Mouse (Mus musculus) limb, embryonic 14.5 days (tissue): ENCODE data around the gene Npdc1. TPM values are rescaled to one million over a fixed set of nuclear protein-coding genes. Genes with fewer than 3 reads are reported as not detected.

Experiments
- ATAC-seq: fragments of 200-750 bp; cut with Nextera tagmentation; 2 replicates; pipeline ENCODE4 v1.8.0; 2017; ENCODE audit warnings: low read depth, moderate number of reproducible peaks, moderate TSS enrichment; ENCODE audit not compliant: low FRiP score
- DNase-seq: peaks from one replicate; pipeline ENCODE4 v3.0.0-alpha.2; 2015; ENCODE audit warnings: low spot score
- H3K27ac ChIP-seq: fragments of 300-500 bp; sonication (generic); replicated peaks from 2 replicates; pipeline ENCODE4 v1.5.1; 2014; ENCODE audit warnings: low read depth, mild to moderate bottlenecking, low read length, moderate library complexity, mixed read lengths
- H3K27me3 ChIP-seq: fragments of 300-500 bp; sonication (generic); 2 replicates; pipeline ENCODE4 v1.6.1; 2014; ENCODE audit warnings: low read length, mixed read lengths; ENCODE audit not compliant: control insufficient read depth, insufficient read depth
- H3K36me3 ChIP-seq: fragments of 300-500 bp; sonication (generic); 2 replicates; pipeline ENCODE4 v1.6.1; 2014; ENCODE audit warnings: mild to moderate bottlenecking, low read length, moderate library complexity, mixed read lengths; ENCODE audit not compliant: control insufficient read depth, insufficient read depth
- H3K4me1 ChIP-seq: fragments of 300-500 bp; sonication (generic); 2 replicates; pipeline ENCODE4 v1.6.1; 2014; ENCODE audit warnings: antibody characterized with exemption, low read length, mixed read lengths; ENCODE audit not compliant: control insufficient read depth, insufficient read depth
- H3K4me2 ChIP-seq: fragments of 300-500 bp; sonication (generic); replicated peaks from 2 replicates; pipeline ENCODE4 v1.6.1; 2014; ENCODE audit warnings: low read depth, mild to moderate bottlenecking, low read length, moderate library complexity; ENCODE audit not compliant: severe bottlenecking
- H3K4me3 ChIP-seq: fragments of 300-500 bp; sonication (generic); replicated peaks from 2 replicates; pipeline ENCODE4 v1.5.1; 2014; ENCODE audit warnings: low read length
- H3K9ac ChIP-seq: fragments of 300-500 bp; sonication (generic); 2 replicates; pipeline ENCODE4 v1.6.1; 2014; ENCODE audit warnings: mild to moderate bottlenecking, low read depth, low read length, moderate library complexity; ENCODE audit not compliant: severe bottlenecking
- H3K9me3 ChIP-seq: fragments of 300-500 bp; sonication (generic); 2 replicates; pipeline ENCODE4 v1.6.1; 2016; ENCODE audit warnings: low read length; ENCODE audit not compliant: control insufficient read depth
- POLR2A ChIP-seq: fragments of 200-500 bp; IDR thresholded peaks from 2 replicates; pipeline ENCODE4 v1.8.0; 2012; ENCODE audit warnings: inconsistent platforms, mild to moderate bottlenecking, moderate library complexity, borderline replicate concordance; ENCODE audit not compliant: insufficient read depth, insufficient read length; ENCODE audit errors: extremely low read depth
- WGBS: fragments of 180-500 bp; shearing (Covaris S2); extraction: QIAGEN DNeasy Blood & Tissue Kit; methylation state at CpG from one replicate; pipeline ENCODE4 v1.1.7; 2014; 5-methylcytosine and 5-hydroxymethylcytosine counted together
- polyA plus RNA-seq, 2 experiments: library from polyadenylated mRNA; depleted of rRNA in 1 of 2; stranded (reverse) in 1 of 2; unstranded in 1 of 2; fragments of >200 nt; fragmentation: Nextera tagmentation in 1 of 2; extraction: Ambion mirVana in 1 of 2; gene quantifications; 2 replicates each; pipeline versions ENCODE4 v1.2.1 to v1.2.3; 2012 to 2014

Npdc1 gene
- polyA plus RNA-seq (2012; rRNA removed) (76.2 TPM in 2 replicates), polyA plus RNA-seq (2014; fragmentation: Nextera tagmentation; extraction: Ambion mirVana) (38.9 and 42.9 TPM in 2 replicates)

DNA sequence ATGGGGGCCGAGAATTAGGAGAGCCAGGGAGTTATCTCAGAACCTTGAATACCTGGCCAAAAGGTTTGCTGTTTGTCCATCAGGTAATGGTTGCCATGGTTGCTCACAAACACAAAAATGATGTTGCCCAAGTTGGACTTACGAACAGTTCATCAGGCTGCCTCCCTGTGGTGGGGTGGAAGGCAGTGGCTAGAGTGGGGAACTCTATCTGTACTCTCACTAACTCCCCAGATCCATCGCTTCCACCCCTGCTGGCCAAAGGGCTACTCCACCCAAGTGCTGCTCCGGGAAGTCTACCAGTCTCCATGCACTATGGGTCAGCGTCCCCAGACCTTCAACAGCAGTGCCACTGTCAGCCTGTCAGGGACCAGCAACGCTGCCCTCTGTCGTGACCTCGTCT, at the start of gene Npdc1:
TSS of gene Npdc1 (plus strand) at position 301 of the 400 bp plus-strand sequence.
- Histone ChIP-seq H3K36me3 (no peaks in the 10 kb centered on the region), H3K27me3 (peaks cover 83% of the 10 kb centered on the region), H3K4me3 (no peak within 1 kb of the TSS), H3K4me2 (no peak within 1 kb of the TSS), H3K4me1 (0 out of 2 replicates have a peak, but pooled peaks cover 7% of the 10 kb centered on the region), H3K27ac (no peak within 1 kb of the TSS), H3K9ac (no peak within 1 kb of the TSS), H3K9me3 (no peaks in the 10 kb centered on the region)
- ATAC-seq = no peak
- DNase-seq = no peak
- TF ChIP-seq POLR2A = no peak
- 59% methylated on average over 8 of the region's 8 CpGs for WGBS

DNA sequence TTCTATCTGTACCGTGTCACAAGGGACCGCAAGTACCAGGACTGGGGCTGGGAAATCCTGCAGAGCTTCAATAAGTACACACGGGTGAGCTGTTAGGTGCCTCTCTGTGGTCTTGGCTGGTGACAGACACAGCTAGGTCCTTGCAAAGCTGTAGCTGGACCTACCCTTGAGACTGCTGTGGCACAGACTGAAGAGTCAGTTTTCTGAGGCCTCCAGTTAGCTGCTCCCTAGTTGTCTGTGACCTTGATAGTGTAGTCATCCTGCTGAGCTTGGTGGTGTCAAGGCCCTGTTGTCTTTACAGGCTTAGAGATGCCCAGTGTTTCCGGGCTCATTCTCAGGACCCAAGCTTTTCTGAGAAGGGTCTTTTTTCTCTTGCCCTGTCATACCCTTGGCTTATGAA, 49.7 kb upstream of the Npdc1 start:
- Histone ChIP-seq H3K27me3 (no peaks in the 10 kb centered on the region), H3K4me1 (no peaks in the 10 kb centered on the region), H3K4me3 (no peak overlapping the region), H3K9me3 (no peaks in the 10 kb centered on the region), H3K36me3 (peaks cover 91% of the 10 kb centered on the region), H3K4me2 (no peak overlapping the region), H3K9ac (no peak overlapping the region), H3K27ac (no peak overlapping the region)
- no peak for DNase-seq
- no peak for TF ChIP-seq POLR2A
- ATAC-seq = no peak
- 98% methylated on average over 4 of the region's 4 CpGs for WGBS

DNA sequence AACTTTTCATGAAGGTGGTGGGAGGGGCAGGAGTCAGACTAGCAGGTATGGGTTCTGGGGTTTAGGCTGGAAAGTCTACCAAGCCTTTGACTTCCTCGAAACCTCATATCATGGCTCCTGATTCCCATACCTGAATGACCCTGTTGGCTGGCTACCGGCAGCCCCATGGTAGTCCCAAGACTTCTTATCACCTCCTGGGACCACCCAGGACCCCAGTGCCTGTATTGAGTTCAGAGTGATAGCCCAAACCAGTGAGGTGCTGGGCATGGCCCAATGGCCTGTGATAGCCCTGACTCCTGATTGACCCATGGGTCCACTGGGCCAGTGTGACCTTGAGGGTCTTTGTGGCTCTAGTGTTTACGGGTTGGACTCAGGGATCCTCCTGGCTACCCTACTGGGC, 48.5 kb upstream of the Npdc1 start:
- DNase-seq = no peak
- H3K4me2 ChIP-seq = no peak overlapping the region
- H3K4me3 ChIP-seq = no peak overlapping the region
- peaks cover 79% of the 10 kb centered on the region for H3K36me3 ChIP-seq
- no peak for ATAC-seq
- H3K9ac ChIP-seq = no peak overlapping the region
- WGBS = 89% methylated on average over 3 of the region's 3 CpGs
- H3K27ac ChIP-seq = no peak overlapping the region
- H3K9me3 ChIP-seq = no peaks in the 10 kb centered on the region
- no peaks in the 10 kb centered on the region for H3K27me3 ChIP-seq
- TF ChIP-seq POLR2A = no peak
- H3K4me1 ChIP-seq = peaks cover 6% of the 10 kb centered on the region

DNA sequence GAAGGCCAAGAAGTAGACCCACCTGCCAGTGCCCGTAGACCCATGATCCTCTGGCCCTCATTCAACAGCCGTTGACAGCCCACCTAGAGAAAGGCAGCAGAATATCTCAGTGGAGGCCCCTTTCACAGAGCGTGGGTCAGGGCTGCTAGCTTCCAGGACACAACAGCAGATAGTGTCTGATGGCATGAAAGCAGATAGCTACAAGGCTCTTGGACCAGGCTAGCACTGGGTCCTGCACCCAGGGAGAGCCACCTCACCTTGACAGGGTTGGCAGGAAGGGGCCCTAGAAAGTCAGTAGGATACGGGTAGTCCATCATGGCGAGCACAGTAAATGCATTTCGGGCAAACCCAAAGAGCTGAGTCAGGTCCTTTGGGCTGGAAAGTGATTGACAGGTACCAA, 44.9 kb upstream of the Npdc1 start:
- ATAC-seq = no peak

DNA sequence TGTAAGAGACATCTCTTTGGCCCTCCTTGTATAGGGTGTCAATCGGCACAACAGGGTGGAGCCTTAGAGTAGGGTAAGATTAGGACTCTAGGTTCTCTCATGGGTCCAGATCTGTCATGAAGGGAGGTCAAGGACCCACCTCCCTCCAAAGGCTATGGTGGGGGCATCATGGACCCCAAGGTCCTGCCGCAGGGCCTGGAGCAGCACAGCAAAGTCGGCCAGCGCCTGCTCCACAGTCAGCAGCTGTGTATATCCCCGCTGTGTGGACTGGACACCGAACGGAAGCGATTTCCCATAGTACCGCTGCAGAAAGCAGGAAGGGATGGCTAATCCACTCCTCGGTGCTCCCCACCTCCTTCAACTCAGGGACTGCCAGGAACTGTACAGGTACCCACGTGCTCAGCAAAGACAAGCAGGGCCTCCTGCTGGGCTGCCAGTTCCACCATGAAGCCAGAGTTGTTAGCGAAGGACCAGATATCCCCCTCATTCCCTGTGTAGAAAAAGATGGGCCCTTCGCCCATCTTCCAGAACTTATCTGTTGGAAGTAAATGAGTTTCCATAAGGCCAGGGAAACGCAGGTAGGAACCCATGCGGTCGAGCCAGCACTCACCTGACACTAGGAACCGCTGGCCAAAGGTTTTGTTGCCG, 43.6 kb upstream of the Npdc1 start:
- Histone ChIP-seq H3K27me3 (no peaks in the 10 kb centered on the region), H3K9ac (peak overlapping the region; percentile 58), H3K4me3 (peak overlapping the region; percentile 52), H3K4me1 (peaks cover 15% of the 10 kb centered on the region), H3K27ac (no peak overlapping the region), H3K4me2 (peak overlapping the region; percentile 94), H3K9me3 (no peaks in the 10 kb centered on the region), H3K36me3 (peaks cover 33% of the 10 kb centered on the region)
- 41% methylated on average over 18 of the region's 18 CpGs for WGBS
- no peak for ATAC-seq
- no peak for TF ChIP-seq POLR2A
- DNase-seq = no peak

More for the DNA sequence above, 44.9 kb upstream of the Npdc1 start:
- Histone ChIP-seq H3K9ac (no peak overlapping the region), H3K4me1 (peaks cover 15% of the 10 kb centered on the region), H3K4me2 (no peak overlapping the region), H3K36me3 (peaks cover 46% of the 10 kb centered on the region), H3K4me3 (no peak overlapping the region), H3K9me3 (no peaks in the 10 kb centered on the region), H3K27ac (no peak overlapping the region), H3K27me3 (no peaks in the 10 kb centered on the region)
- no peak for TF ChIP-seq POLR2A
- DNase-seq = no peak
- WGBS = 89% methylated on average over 6 of the region's 6 CpGs
